Mouse (Mus musculus) MEL (cell line): ENCODE data around the gene Trpm1. TPM values are rescaled to one million over a fixed set of nuclear protein-coding genes. Genes with fewer than 3 reads are reported as not detected.

Experiments used
- DNase-seq: peaks from one replicate; pipeline ENCODE4 v3.0.0; 2011; ENCODE audit warnings: low read depth, low spot score
- H3K27ac ChIP-seq: 2 replicates; pipeline ENCODE4 v1.5.1; 2012; ENCODE audit warnings: low read depth, mild to moderate bottlenecking, control low read depth, low read length, moderate library complexity; ENCODE audit not compliant: control insufficient read depth
- H3K27me3 ChIP-seq, 2 experiments: fragments of 150-350 bp in 1 of 2; sonication (generic) in 1 of 2; 2 replicates each; pipeline ENCODE4 v1.6.1; 2012; ENCODE audit warnings: low read length in 2 of 2, mild to moderate bottlenecking in 2 of 2, improper control_type of control experiment in 1 of 2, moderate library complexity in 1 of 2; ENCODE audit not compliant: insufficient read depth in 2 of 2, control insufficient read depth in 1 of 2
- H3K36me3 ChIP-seq, 2 experiments: 2 replicates each; pipeline ENCODE4 v1.6.1; 2012 to 2014; ENCODE audit warnings: low read length in 2 of 2, improper control_type of control experiment in 1 of 2, inconsistent platforms in 1 of 2, mild to moderate bottlenecking in 1 of 2; ENCODE audit not compliant: insufficient read depth in 2 of 2, control insufficient read depth in 1 of 2
- H3K4me1 ChIP-seq, 2 experiments: fragments of 150-350 bp in 1 of 2; sonication (generic) in 1 of 2; 2 replicates each; pipeline ENCODE4 v1.6.1; 2012; ENCODE audit warnings: low read length in 2 of 2, improper control_type of control experiment in 1 of 2, mild to moderate bottlenecking in 1 of 2; ENCODE audit not compliant: insufficient read depth in 2 of 2, control insufficient read depth in 1 of 2
- H3K4me3 ChIP-seq, 2 experiments: fragments of 150-350 bp in 1 of 2; sonication (generic) in 1 of 2; 2 replicates each; pipeline ENCODE4 v1.5.1; 2012; ENCODE audit warnings: low read depth in 2 of 2, low read length in 2 of 2, mild to moderate bottlenecking in 2 of 2, moderate library complexity in 2 of 2, control low read depth in 1 of 2, improper control_type of control experiment in 1 of 2; ENCODE audit not compliant: control insufficient read depth in 1 of 2, insufficient read depth in 1 of 2
- H3K79me2 ChIP-seq: 2 replicates; pipeline ENCODE4 v1.6.1; 2012; ENCODE audit warnings: mild to moderate bottlenecking, low read length, moderate library complexity; ENCODE audit not compliant: control insufficient read depth, poor library complexity, insufficient read depth
- H3K9ac ChIP-seq: 2 replicates; pipeline ENCODE4 v1.6.1; 2012; ENCODE audit warnings: low read depth, mild to moderate bottlenecking, control low read depth, low read length, moderate library complexity; ENCODE audit not compliant: control insufficient read depth, poor library complexity, severe bottlenecking
- H3K9me3 ChIP-seq: fragments of 150-350 bp; sonication (generic); replicated peaks from 2 replicates; pipeline ENCODE4 v1.6.1; 2012; ENCODE audit warnings: mild to moderate bottlenecking, low read length, improper control_type of control experiment, moderate library complexity; ENCODE audit not compliant: insufficient read depth
- CHD1 ChIP-seq: IDR thresholded peaks from 2 replicates; pipeline ENCODE4 v1.6.1; 2012; ENCODE audit warnings: low read depth, mild to moderate bottlenecking, inconsistent platforms, low read length, improper control_type of control experiment
- ELF1 ChIP-seq: IDR thresholded peaks from 2 replicates; pipeline ENCODE4 v1.6.1; 2014; ENCODE audit warnings: low read depth, mild to moderate bottlenecking, inconsistent platforms, low read length, improper control_type of control experiment, moderate library complexity
- EP300 ChIP-seq, 2 experiments: IDR thresholded peaks; 2 replicates each; pipeline ENCODE4 v1.6.1; 2011; ENCODE audit warnings: improper control_type of control experiment in 2 of 2, low read length in 2 of 2, low read depth in 1 of 2, mild to moderate bottlenecking in 1 of 2
- HCFC1 ChIP-seq: IDR thresholded peaks from 2 replicates; pipeline ENCODE4 v1.6.1; 2012; ENCODE audit warnings: low read depth, mild to moderate bottlenecking, inconsistent platforms, low read length, improper control_type of control experiment, moderate library complexity
- KAT2A ChIP-seq: conservative IDR thresholded peaks from 2 replicates; pipeline ENCODE4 v1.6.1; 2012; ENCODE audit warnings: low read depth, low read length, improper control_type of control experiment, inconsistent platforms
- MAZ ChIP-seq: IDR thresholded peaks from 2 replicates; pipeline ENCODE4 v1.6.1; 2012; ENCODE audit warnings: low read depth, mild to moderate bottlenecking, inconsistent platforms, low read length, improper control_type of control experiment
- MXI1 ChIP-seq: IDR thresholded peaks from 2 replicates; pipeline ENCODE4 v1.6.1; 2011; ENCODE audit warnings: mild to moderate bottlenecking, low read depth, low read length, improper control_type of control experiment
- NELFE ChIP-seq: IDR thresholded peaks from 2 replicates; pipeline ENCODE4 v1.6.1; 2011; ENCODE audit warnings: low read depth, low read length, improper control_type of control experiment
- RAD21 ChIP-seq: IDR thresholded peaks from 2 replicates; pipeline ENCODE4 v1.6.1; 2011; ENCODE audit warnings: mild to moderate bottlenecking, low read depth, low read length, improper control_type of control experiment
- SMC3 ChIP-seq: IDR thresholded peaks from 2 replicates; pipeline ENCODE4 v1.6.1; 2011; ENCODE audit warnings: low read depth, low read length, improper control_type of control experiment
- TAL1 ChIP-seq: IDR thresholded peaks from 2 replicates; pipeline ENCODE4 v1.6.1; 2012; ENCODE audit warnings: mild to moderate bottlenecking, inconsistent platforms, low read length, moderate library complexity, mixed read lengths
- TCF12 ChIP-seq: IDR thresholded peaks from 2 replicates; pipeline ENCODE4 v1.6.1; 2014; ENCODE audit warnings: low read depth, mild to moderate bottlenecking, inconsistent platforms, low read length, improper control_type of control experiment, moderate library complexity
- UBTF ChIP-seq: IDR thresholded peaks from 2 replicates; pipeline ENCODE4 v1.6.1; 2012; ENCODE audit warnings: low read depth, mild to moderate bottlenecking, inconsistent platforms, low read length, improper control_type of control experiment, moderate library complexity, borderline replicate concordance; ENCODE audit not compliant: insufficient read depth
- USF2 ChIP-seq, 2 experiments: IDR thresholded peaks; 2 replicates each; pipeline ENCODE4 v1.6.1; 2011 to 2012; ENCODE audit warnings: improper control_type of control experiment in 2 of 2, low read length in 2 of 2, borderline replicate concordance in 1 of 2, inconsistent platforms in 1 of 2, low read depth in 1 of 2, mild to moderate bottlenecking in 1 of 2; ENCODE audit not compliant: insufficient read depth in 1 of 2
- ZC3H11A ChIP-seq: IDR thresholded peaks from 2 replicates; pipeline ENCODE4 v1.6.1; 2012; ENCODE audit warnings: low read depth, mild to moderate bottlenecking, inconsistent platforms, low read length, improper control_type of control experiment
- ZMIZ1 ChIP-seq: IDR thresholded peaks from 2 replicates; pipeline ENCODE4 v1.6.1; 2012; ENCODE audit warnings: low read depth, mild to moderate bottlenecking, inconsistent platforms, low read length, improper control_type of control experiment, moderate library complexity
- polyA plus RNA-seq, 2 experiments: library from polyadenylated mRNA; stranded (reverse) in 1 of 2; unstranded in 1 of 2; fragments of >175 nt in 1 of 2; fragments of >200 nt in 1 of 2; gene quantifications; 2 replicates each; pipeline versions ENCODE4 v1.2.1 to v1.2.4; 2012; ENCODE audit warnings: low replicate concordance in 2 of 2, low read depth in 1 of 2; ENCODE audit not compliant: insufficient read length in 2 of 2, insufficient read depth in 1 of 2, missing spikeins in 1 of 2
- total RNA-seq: library from RNA; depleted of rRNA; stranded (reverse); fragments of 300-350 nt; gene quantifications from 2 replicates; pipeline ENCODE4 v1.2.3, GENCODE M21; 2012

Trpm1 gene
- total and polyA plus RNA-seq, 3 experiments = not detected

DNA sequence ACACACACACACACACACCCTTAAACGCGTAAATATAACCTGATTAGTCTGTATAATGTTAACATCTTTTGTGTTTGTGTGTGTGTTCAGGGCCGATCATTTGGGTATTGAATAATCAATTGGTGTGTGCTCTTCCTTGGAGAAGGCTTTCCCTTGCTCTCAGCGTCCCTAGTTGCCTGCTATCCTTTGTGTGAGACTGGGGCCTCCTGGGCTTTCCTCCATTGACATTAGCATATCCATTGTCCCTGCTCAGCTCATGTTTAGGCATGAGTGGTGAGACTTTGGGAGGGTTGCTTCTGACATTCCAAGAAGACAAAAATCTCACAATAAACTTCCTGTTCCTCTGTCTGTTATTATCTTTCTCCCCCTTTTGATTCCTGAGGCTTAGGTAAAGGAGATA lies 118.3 kb downstream of the Trpm1 start:
- H3K36me3 ChIP-seq = no peaks in the 10 kb centered on the region
- no peaks in the 10 kb centered on the region for H3K4me1 ChIP-seq
- DNase-seq = no peak
- H3K79me2 ChIP-seq = no peaks in the 10 kb centered on the region
- H3K27ac ChIP-seq = no peak overlapping the region
- no peak for TF ChIP-seq EP300 (IDR thresholded peaks at IDR 0.05; ENCODE audit: low read depth in 1 of 2, low read length in 2 of 2)
- no peak for TF ChIP-seq KAT2A
- no peak for TF ChIP-seq NELFE
- TF ChIP-seq SMC3 = no peak
- no peak for TF ChIP-seq ZMIZ1
- no peak for TF ChIP-seq MAZ
- no peak for TF ChIP-seq TCF12
- TF ChIP-seq ZC3H11A = no peak
- TF ChIP-seq HCFC1 = no peak
- no peak for TF ChIP-seq ELF1
- no peak for TF ChIP-seq RAD21
- TF ChIP-seq USF2 (IDR thresholded peaks at IDR 0.05; ENCODE audit: borderline replicate concordance in 1 of 2, insufficient read depth in 1 of 2, low read depth in 1 of 2, low read length in 2 of 2) = no peak
- TF ChIP-seq UBTF = no peak
- no peak for TF ChIP-seq TAL1
- no peak overlapping the region for H3K9ac ChIP-seq
- peaks cover 0 to 3% of the 10 kb centered on the region in 2 experiments; a peak in 2 of 4 replicates for H3K27me3 ChIP-seq
- no peak overlapping the region for H3K4me3 ChIP-seq
- no peaks in the 10 kb centered on the region for H3K9me3 ChIP-seq

DNA sequence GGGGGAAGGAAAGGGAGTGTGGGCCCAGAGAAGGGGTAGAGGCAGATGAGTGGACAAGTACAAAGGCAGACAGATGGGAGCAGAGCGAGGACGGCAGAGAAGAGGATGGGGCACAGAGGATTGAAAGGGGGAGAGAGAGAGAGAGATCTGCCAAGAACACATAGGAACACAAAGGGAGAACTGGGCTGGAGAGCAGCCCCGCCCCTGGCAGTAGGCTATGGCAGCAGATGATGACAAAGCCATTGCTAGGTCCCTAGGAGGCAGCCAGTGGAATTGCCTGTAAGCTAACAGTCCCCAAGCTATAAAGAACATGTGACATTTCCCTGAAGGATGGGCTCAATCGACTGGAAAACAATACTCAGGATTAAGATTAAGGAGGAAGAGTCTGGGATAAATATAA lies 121.9 kb downstream of the Trpm1 start:
- Histone ChIP-seq H3K4me1 (no peaks in the 10 kb centered on the region), H3K79me2 (no peaks in the 10 kb centered on the region), H3K9me3 (no peaks in the 10 kb centered on the region), H3K9ac (no peak overlapping the region), H3K4me3 (no peak overlapping the region), H3K36me3 (no peaks in the 10 kb centered on the region), H3K27me3 (peaks cover 0 to 3% of the 10 kb centered on the region in 2 experiments; a peak in 2 of 4 replicates), H3K27ac (no peak overlapping the region)
- no peak for TF ChIP-seq ELF1
- no peak for TF ChIP-seq CHD1
- TF ChIP-seq HCFC1 = no peak
- TF ChIP-seq MXI1 = no peak
- DNase-seq = no peak
